Mouse (Mus musculus) neural tube, embryonic 15.5 days (tissue): Measurements from ENCODE around the gene Apoe. TPM values are rescaled to one million over a fixed set of nuclear protein-coding genes. Genes with fewer than 3 reads are reported as not detected.

ENCODE experiments used
- ATAC-seq: fragments of 200-750 bp; cut with Nextera tagmentation; 2 replicates; pipeline ENCODE4 v1.8.0; 2017; ENCODE audit warnings: mild to moderate bottlenecking, moderate TSS enrichment, moderate library complexity; ENCODE audit not compliant: low FRiP score
- H3K27ac ChIP-seq: fragments of 300-500 bp; sonication (generic); replicated peaks from 2 replicates; pipeline ENCODE4 v1.5.1; 2015; ENCODE audit warnings: mild to moderate bottlenecking, inconsistent platforms
- H3K27me3 ChIP-seq: fragments of 300-500 bp; sonication (generic); replicated peaks from 2 replicates; pipeline ENCODE4 v1.6.1; 2015; ENCODE audit warnings: inconsistent platforms
- H3K36me3 ChIP-seq: fragments of 300-500 bp; sonication (generic); 2 replicates; pipeline ENCODE4 v1.6.1; 2015; ENCODE audit warnings: inconsistent platforms
- H3K4me1 ChIP-seq: fragments of 300-500 bp; sonication (generic); 2 replicates; pipeline ENCODE4 v1.6.1; 2015; ENCODE audit warnings: inconsistent platforms
- H3K4me2 ChIP-seq: fragments of 300-500 bp; sonication (generic); 2 replicates; pipeline ENCODE4 v1.6.1; 2015; ENCODE audit warnings: inconsistent platforms, mild to moderate bottlenecking, moderate library complexity
- H3K4me3 ChIP-seq: fragments of 300-500 bp; sonication (generic); replicated peaks from 2 replicates; pipeline ENCODE4 v1.5.1; 2015; ENCODE audit warnings: mild to moderate bottlenecking, inconsistent platforms
- H3K9ac ChIP-seq: fragments of 300-500 bp; sonication (generic); replicated peaks from 2 replicates; pipeline ENCODE4 v1.6.1; 2015; ENCODE audit warnings: mild to moderate bottlenecking, inconsistent platforms
- H3K9me3 ChIP-seq: fragments of 300-500 bp; sonication (generic); replicated peaks from 2 replicates; pipeline ENCODE4 v1.6.1; 2016; ENCODE audit warnings: inconsistent platforms
- WGBS: fragments of 180-500 bp; shearing (Covaris S2); methylation state at CpG from one replicate; pipeline ENCODE4 v1.1.7; 2015; ENCODE audit warnings: mixed read lengths; 5-methylcytosine and 5-hydroxymethylcytosine counted together
- polyA plus RNA-seq: library from polyadenylated mRNA; unstranded; fragments of >200 nt; fragmentation: Nextera tagmentation; extraction: Ambion mirVana; gene quantifications from 2 replicates; pipeline ENCODE4 v1.2.1, GENCODE M21; 2015

Apoe gene
- polyA plus RNA-seq, 1 experiment from 2014 or later = 683 TPM

DNA sequence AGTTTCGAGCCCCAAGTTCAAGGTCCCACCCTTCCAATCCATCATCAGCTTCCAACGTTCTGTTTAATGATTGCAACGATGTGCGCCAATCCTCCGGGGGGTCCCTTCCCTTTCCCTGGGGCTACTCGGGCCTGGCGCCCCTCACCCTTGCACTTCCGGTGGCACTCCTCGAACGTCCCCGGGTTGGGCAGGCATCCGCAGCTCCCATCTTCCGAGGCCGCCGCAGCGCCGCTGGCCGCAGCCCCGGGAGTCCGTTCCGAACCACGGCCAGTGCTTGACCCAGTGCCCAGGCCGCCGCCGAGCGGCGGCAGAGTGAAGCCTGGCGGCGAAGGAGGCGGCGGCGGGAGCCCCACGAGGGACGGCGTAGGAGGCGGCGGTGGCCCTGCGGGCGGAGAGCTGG, 15.8 kb upstream of the Apoe start:
- peak overlapping the region; percentile 95 for H3K4me2 ChIP-seq
- ATAC-seq = peak; percentile 0; the same call in 1 of the 2 replicates
- H3K9ac ChIP-seq = peak overlapping the region; percentile 96
- peak overlapping the region; percentile 85 for H3K27ac ChIP-seq
- peaks cover 34% of the 10 kb centered on the region for H3K36me3 ChIP-seq
- under 1% methylated on average over 34 of the region's 39 CpGs for WGBS
- H3K27me3 ChIP-seq = no peaks in the 10 kb centered on the region
- no peaks in the 10 kb centered on the region for H3K9me3 ChIP-seq
- H3K4me3 ChIP-seq = peak overlapping the region; percentile 99
- peaks cover 24% of the 10 kb centered on the region for H3K4me1 ChIP-seq

DNA sequence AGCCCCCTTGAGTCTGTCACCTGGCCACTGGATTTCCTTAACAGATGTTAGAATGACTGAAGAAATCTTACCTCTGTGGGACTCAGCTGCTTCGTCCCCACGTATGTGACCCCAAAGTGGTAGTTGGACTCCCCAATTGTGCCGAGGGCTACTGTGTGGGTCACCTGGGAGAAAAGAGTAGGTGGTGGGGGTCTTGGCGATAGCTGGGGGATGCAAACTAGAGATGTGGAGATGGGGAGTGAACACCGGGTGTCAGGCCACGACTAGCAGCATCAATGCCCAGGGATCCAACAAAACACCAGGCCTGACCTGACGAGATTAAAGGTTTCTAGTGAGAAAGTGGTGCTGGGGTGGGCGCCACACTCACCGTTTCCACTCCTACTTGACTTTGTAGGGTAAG, 14.6 kb upstream of the Apoe start:
- no peak overlapping the region for H3K4me3 ChIP-seq
- no peaks in the 10 kb centered on the region for H3K27me3 ChIP-seq
- no peak for ATAC-seq
- no peaks in the 10 kb centered on the region for H3K9me3 ChIP-seq
- 94% methylated on average over 9 of the region's 9 CpGs for WGBS
- peaks cover 24% of the 10 kb centered on the region for H3K4me1 ChIP-seq
- no peak overlapping the region for H3K27ac ChIP-seq
- no peak overlapping the region for H3K9ac ChIP-seq
- no peak overlapping the region for H3K4me2 ChIP-seq
- peaks cover 43% of the 10 kb centered on the region for H3K36me3 ChIP-seq

DNA sequence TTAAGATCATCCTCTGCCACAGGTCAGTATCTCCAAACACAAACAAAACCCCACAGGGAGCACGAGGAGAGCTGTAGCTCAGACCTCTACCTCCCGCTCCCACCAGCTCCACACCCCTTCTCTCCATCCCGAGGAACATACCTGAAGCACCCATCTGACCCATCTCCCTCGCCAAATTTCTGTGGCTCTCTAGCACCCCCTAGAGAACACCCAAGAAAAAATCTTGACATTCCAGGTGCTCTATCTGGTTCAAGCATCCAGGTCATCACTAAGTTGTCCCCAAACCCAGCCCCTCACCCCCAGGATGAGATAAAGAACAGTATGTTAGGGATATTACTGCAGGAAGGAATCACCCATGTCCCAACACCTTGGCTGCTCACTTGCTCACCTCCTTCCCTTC, 14.2 kb upstream of the Apoe start:
- Histone ChIP-seq H3K4me3 (no peak overlapping the region), H3K27ac (no peak overlapping the region), H3K9me3 (no peaks in the 10 kb centered on the region), H3K27me3 (no peaks in the 10 kb centered on the region), H3K4me1 (peaks cover 24% of the 10 kb centered on the region), H3K36me3 (peaks cover 46% of the 10 kb centered on the region), H3K9ac (no peak overlapping the region), H3K4me2 (no peak overlapping the region)
- ATAC-seq = no peak
- 68% methylated on average over 4 of the region's 4 CpGs for WGBS

DNA sequence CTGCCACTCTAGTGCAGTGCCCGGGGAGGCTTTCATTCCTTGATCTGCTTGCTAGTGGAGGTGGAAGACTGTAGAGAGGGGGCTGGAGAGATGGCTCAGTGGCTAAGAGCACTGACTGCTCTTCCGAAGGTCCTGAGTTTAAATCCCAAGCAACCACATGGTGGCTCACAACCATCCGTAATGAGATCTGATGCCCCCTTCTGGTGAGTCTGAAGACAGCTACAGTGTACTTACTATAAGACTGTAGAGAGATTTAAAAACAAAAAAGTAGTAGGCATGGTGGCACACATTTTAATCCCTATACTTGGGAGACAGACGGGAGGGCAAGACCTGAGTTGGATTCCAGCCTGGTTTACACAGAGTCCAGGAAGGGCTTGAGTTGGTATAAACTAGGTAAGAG, 13.4 kb upstream of the Apoe start:
- H3K9me3 ChIP-seq = no peaks in the 10 kb centered on the region
- H3K36me3 ChIP-seq = peaks cover 52% of the 10 kb centered on the region
- no peak overlapping the region for H3K4me2 ChIP-seq
- H3K27ac ChIP-seq = no peak overlapping the region
- H3K27me3 ChIP-seq = no peaks in the 10 kb centered on the region
- WGBS = 77% methylated on average over 4 of the region's 4 CpGs
- no peak overlapping the region for H3K4me3 ChIP-seq
- H3K4me1 ChIP-seq = peaks cover 24% of the 10 kb centered on the region
- no peak overlapping the region for H3K9ac ChIP-seq
- no peak for ATAC-seq

DNA sequence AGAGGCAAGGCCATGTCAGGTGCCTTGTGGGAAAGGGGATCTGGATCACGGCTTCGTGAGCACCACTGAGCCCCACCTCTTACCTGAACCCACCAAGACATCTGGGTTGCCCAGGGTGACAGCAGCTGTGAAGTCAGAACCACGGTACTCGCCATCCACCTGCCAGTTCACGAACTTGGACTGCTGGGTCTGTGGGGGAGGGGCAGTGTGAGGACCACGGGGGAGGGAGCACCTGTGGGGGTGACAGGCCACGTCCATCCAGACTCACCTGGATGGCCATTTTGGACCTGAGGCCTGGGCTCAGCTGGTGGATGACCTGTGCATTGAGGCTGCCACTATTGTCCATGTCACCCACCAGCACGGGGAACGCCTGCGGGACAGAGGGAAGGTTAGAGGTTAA, 11.7 kb upstream of the Apoe start:
- 91% methylated on average over 10 of the region's 10 CpGs for WGBS
- Histone ChIP-seq H3K4me3 (no peak overlapping the region), H3K27ac (no peak overlapping the region), H3K4me2 (no peak overlapping the region), H3K36me3 (peaks cover 59% of the 10 kb centered on the region), H3K9ac (no peak overlapping the region), H3K27me3 (no peaks in the 10 kb centered on the region), H3K9me3 (no peaks in the 10 kb centered on the region), H3K4me1 (peaks cover 16% of the 10 kb centered on the region)
- no peak for ATAC-seq

DNA sequence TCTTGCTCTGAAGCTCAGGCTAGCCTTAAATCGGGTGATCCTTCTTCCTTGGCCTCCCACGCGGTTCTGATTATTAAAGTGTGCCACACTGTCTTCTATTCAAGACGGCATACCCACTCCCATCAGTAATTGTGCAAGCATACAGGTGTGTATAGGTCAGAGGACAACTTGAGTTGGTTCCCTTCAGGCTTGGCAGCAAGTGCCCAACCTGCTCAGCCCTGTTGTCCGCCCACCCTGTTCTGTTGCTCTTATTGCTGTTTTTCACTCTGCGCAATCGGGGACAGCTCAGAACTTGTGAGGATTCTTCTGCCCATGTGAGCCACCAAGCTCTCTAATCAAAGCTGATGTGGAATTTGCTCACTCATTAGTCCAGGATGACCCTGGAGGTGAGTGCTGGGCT, 6.3 kb upstream of the Apoe start:
- no peak overlapping the region for H3K4me2 ChIP-seq
- H3K27me3 ChIP-seq = no peaks in the 10 kb centered on the region
- H3K4me1 ChIP-seq = 0 out of 2 replicates have a peak, but pooled peaks cover 8% of the 10 kb centered on the region
- no peaks in the 10 kb centered on the region for H3K9me3 ChIP-seq
- H3K9ac ChIP-seq = no peak overlapping the region
- no peak overlapping the region for H3K4me3 ChIP-seq
- ATAC-seq = no peak
- H3K36me3 ChIP-seq = peaks cover 47% of the 10 kb centered on the region
- WGBS = 96% methylated on average over 7 of the region's 7 CpGs
- no peak overlapping the region for H3K27ac ChIP-seq

DNA sequence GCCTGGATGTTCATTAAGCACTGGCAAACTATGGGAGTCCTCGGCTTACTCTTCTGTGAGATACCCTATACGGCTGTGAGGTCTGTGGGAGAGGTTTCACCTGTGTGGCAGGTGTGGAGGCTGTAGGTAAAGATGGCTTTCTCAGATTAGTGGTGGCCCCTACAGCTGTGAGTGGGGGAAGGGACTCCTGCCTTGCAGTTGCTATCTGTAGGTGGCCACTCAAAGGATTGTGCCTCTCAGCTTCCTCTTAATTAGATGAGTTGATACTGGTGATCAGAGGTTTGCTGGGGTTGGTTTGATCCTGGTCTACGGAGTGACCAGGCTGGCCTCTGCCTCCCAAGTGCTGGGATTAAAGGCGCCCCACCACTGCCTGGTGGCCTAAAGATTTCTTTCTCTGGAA, 5.5 kb upstream of the Apoe start:
- no peaks in the 10 kb centered on the region for H3K9me3 ChIP-seq
- H3K27me3 ChIP-seq = no peaks in the 10 kb centered on the region
- H3K4me3 ChIP-seq = no peak overlapping the region
- H3K9ac ChIP-seq = no peak overlapping the region
- ATAC-seq = no peak
- peaks cover 39% of the 10 kb centered on the region for H3K36me3 ChIP-seq
- peaks cover 11% of the 10 kb centered on the region for H3K4me1 ChIP-seq
- no peak overlapping the region for H3K4me2 ChIP-seq
- 96% methylated on average over 4 of the region's 4 CpGs for WGBS
- no peak overlapping the region for H3K27ac ChIP-seq

DNA sequence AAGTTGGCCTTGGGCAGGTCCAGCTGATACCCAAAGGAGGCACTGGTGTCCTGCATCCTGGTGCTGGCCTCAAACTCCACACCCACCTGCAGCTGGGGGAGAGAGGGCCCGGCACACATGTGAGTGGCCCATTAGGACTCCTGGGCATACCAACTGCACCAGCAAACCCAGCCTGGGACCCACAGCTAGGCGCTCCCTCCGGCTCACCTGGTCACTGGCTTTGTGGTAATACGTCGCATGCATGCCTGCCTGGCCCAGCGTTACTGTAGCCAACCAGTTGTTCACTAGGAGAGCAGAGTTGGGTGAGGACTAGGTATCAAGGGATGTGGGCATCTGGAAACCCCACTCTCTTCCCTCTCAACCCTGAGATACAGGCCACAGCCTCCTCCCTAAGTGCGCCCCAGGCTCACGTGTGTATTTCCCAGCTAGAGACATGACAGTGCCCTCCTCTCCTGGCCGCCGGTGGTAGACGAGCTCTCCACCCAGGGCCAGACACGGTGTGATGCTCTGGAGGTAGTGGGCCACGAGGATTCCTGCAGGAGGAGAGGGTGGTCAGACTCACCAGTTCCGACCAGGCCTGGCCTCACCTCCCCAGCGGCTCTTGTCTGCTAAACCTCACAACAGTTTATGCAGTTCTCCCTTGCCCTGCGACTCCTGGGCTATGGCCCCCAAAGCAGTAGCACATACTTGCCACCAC, 4.0 kb upstream of the Apoe start:
- Histone ChIP-seq H3K4me1 (peaks cover 25% of the 10 kb centered on the region), H3K4me2 (no peak overlapping the region), H3K4me3 (no peak overlapping the region), H3K27ac (no peak overlapping the region), H3K27me3 (no peaks in the 10 kb centered on the region), H3K9ac (no peak overlapping the region), H3K36me3 (peaks cover 27% of the 10 kb centered on the region), H3K9me3 (no peaks in the 10 kb centered on the region)
- ATAC-seq = no peak
- WGBS = 93% methylated on average over 16 of the region's 16 CpGs

DNA sequence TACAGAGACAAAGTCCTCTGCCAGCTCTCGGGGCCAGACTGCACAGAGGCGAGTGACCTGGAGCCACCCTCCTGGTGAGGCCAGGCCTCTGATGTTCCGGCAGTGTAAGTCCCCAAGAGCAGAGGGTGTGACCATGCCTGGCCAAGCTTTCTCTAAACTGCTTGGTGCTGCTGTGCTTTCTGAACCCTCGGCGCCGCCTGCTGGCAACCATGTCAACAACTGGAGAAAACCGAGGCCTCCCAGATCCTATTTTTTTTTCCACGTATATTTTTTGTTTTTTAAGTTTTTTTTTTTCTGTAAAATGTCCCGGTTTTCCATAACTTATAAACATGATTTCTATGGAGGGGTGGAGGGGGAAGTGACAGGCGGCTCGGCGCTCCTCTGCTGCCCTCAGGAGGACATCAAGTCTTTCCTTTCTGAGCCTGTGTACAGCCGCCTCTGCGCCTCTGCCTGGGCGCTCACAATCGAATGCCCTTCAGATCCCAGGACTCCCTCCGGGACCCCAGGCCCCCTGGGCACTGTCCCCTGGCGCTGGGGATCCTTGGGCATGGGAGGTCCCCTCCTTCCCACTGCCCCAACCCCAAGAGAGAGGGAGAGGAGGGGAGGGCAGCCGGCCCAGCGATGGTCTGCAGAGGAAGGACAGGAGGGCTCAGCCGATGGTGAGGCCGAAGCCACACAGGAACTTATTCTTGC, 2.2 kb upstream of the Apoe start:
- no peak for ATAC-seq
- Histone ChIP-seq H3K4me2 (no peak overlapping the region), H3K4me1 (peaks cover 30% of the 10 kb centered on the region)

DNA sequence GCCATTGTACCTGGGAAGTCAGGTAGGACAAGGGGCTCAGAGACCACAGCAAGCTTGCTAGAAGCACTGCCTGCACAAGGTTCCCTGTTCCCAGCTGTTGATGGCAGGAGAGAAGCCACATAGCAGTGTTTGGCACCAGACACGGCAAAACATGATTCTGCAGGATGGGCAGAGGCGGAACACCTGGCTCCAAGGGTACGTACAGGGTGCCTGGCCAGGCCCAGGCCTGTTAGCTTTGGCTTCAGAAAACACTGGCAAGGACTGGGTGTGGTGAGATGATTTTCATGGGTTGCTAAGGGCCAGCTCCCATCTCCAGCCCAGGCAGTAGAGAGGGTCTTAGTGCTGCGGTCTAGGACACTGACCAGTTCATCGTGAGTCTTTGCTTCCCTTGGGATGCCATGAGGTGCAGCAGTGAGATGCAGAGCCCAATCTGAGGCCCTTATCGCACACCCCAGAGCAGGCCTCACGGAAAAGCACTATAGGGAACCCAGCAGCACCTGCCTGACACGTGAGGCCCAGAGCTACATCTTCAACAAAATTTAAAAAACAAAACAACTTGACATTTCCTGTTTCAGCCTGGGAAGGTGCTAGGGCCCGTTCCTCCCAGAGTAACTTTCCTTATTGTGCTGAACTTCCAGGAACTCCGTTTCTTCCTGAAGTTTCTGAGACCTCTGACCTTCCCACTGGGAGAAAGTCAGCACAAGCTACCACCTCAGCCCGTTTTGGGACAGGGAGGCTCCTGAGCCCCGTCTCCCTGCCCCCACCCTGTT, 1.5 kb upstream of the Apoe start:
- no peak for ATAC-seq
- WGBS = 75% methylated on average over 12 of the region's 12 CpGs
- H3K9me3 ChIP-seq = no peaks in the 10 kb centered on the region
- no peaks in the 10 kb centered on the region for H3K27me3 ChIP-seq
- H3K4me1 ChIP-seq = peaks cover 30% of the 10 kb centered on the region
- no peak overlapping the region for H3K4me2 ChIP-seq
- H3K36me3 ChIP-seq = peaks cover 19% of the 10 kb centered on the region
- no peak overlapping the region for H3K4me3 ChIP-seq
- peak overlapping the region; percentile 10; the same call in 1 of the 2 replicates for H3K27ac ChIP-seq
- no peak overlapping the region for H3K9ac ChIP-seq

More for the DNA sequence above, 2.2 kb upstream of the Apoe start:
- no peaks in the 10 kb centered on the region for H3K9me3 ChIP-seq
- H3K27ac ChIP-seq = peak overlapping the region; percentile 66
- peaks cover 19% of the 10 kb centered on the region for H3K36me3 ChIP-seq
- H3K4me3 ChIP-seq = no peak overlapping the region
- H3K27me3 ChIP-seq = no peaks in the 10 kb centered on the region
- 34% methylated on average over 22 of the region's 22 CpGs for WGBS
- no peak overlapping the region for H3K9ac ChIP-seq

DNA sequence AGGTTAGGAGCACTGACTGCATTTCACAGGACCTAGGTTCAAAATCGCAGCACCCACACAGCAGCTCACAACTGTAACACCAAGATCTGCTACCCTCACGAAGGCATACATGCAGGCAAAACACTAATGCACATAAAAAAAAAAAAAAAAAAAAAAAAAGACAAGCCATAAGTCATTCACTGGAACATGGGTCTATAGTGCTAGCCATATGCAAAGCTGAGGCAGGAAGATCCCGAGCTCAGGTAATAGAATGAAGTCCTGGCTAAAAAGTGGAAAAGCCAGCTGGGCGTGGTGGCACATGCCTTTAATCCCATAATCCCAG, 800 bp upstream of the Apoe start:
- H3K27me3 ChIP-seq = no peaks in the 10 kb centered on the region
- H3K4me1 ChIP-seq = peaks cover 30% of the 10 kb centered on the region
- H3K4me2 ChIP-seq = no peak overlapping the region
- no peaks in the 10 kb centered on the region for H3K9me3 ChIP-seq
- H3K27ac ChIP-seq = peak overlapping the region; percentile 71; the same call in 1 of the 2 replicates
- WGBS = 84% methylated on average over 4 of the region's 4 CpGs
- no peak overlapping the region for H3K9ac ChIP-seq
- peaks cover 18% of the 10 kb centered on the region for H3K36me3 ChIP-seq
- no peak for ATAC-seq
- no peak overlapping the region for H3K4me3 ChIP-seq
